Mouse (Mus musculus) CH12.LX (cell line): ENCODE data around the gene Fam89a. TPM values are rescaled to one million over a fixed set of nuclear protein-coding genes. Genes with fewer than 3 reads are reported as not detected.

Experiments
- DNase-seq: peaks from one replicate; pipeline ENCODE4 v3.0.0-alpha.2; 2013; ENCODE audit errors: extremely low read depth
- H3K27ac ChIP-seq: 2 replicates; pipeline ENCODE4 v1.5.1; 2012; ENCODE audit warnings: low read depth, mild to moderate bottlenecking, control low read depth, moderate library complexity; ENCODE audit not compliant: insufficient read depth
- H3K27me3 ChIP-seq: replicated peaks from 2 replicates; pipeline ENCODE3; 2012; ENCODE audit warnings: inconsistent platforms
- H3K36me3 ChIP-seq, 2 experiments: replicated peaks in 1 of 2; 2 replicates each; pipeline versions ENCODE3 to v1.6.1; 2012; ENCODE audit warnings: inconsistent platforms in 1 of 2, low read length in 1 of 2, mild to moderate bottlenecking in 1 of 2, mixed read lengths in 1 of 2, moderate library complexity in 1 of 2; ENCODE audit not compliant: control insufficient read depth in 1 of 2, insufficient read depth in 1 of 2
- H3K4me1 ChIP-seq, 2 experiments: 2 replicates each; pipeline ENCODE4 v1.6.1; 2012; ENCODE audit warnings: inconsistent platforms in 1 of 2, moderate library complexity in 1 of 2; ENCODE audit not compliant: insufficient read depth in 2 of 2, control insufficient read depth in 1 of 2
- H3K4me2 ChIP-seq: 2 replicates; pipeline ENCODE4 v1.6.1; 2012; ENCODE audit warnings: low read depth, mild to moderate bottlenecking, control low read depth; ENCODE audit not compliant: poor library complexity, insufficient read depth, severe bottlenecking
- H3K4me3 ChIP-seq, 3 experiments: fragments of 150-350 bp in 1 of 3; sonication (generic) in 1 of 3; replicated peaks in 1 of 3; 2 replicates each; pipeline versions ENCODE3 to v1.5.1; 2011 to 2012; ENCODE audit warnings: low read depth in 2 of 3, low read length in 2 of 3, mild to moderate bottlenecking in 2 of 3, moderate library complexity in 2 of 3, control low read depth in 1 of 3, improper control_type of control experiment in 1 of 3, inconsistent platforms in 1 of 3, mixed read lengths in 1 of 3; ENCODE audit not compliant: poor library complexity in 1 of 3
- H3K79me2 ChIP-seq: replicated peaks from 2 replicates; pipeline ENCODE4 v1.6.1; 2012; ENCODE audit warnings: mild to moderate bottlenecking, moderate library complexity; ENCODE audit not compliant: control insufficient read depth, poor library complexity, insufficient read depth, severe bottlenecking; ENCODE audit errors: extremely low read depth
- H3K9ac ChIP-seq: 2 replicates; pipeline ENCODE4 v1.6.1; 2012; ENCODE audit warnings: low read depth, mild to moderate bottlenecking, control low read depth, moderate library complexity; ENCODE audit not compliant: insufficient read depth
- H3K9me3 ChIP-seq: replicated peaks from 2 replicates; pipeline ENCODE3; 2012; ENCODE audit warnings: low read length, inconsistent platforms, mixed read lengths
- BHLHE40 ChIP-seq: IDR thresholded peaks from 2 replicates; pipeline ENCODE4 v1.6.1; 2011; ENCODE audit warnings: mild to moderate bottlenecking, low read depth, low read length, improper control_type of control experiment
- CHD1 ChIP-seq: IDR thresholded peaks from 2 replicates; pipeline ENCODE4 v1.6.1; 2012; ENCODE audit warnings: low read depth, low read length, improper control_type of control experiment, inconsistent platforms
- CHD2 ChIP-seq: IDR thresholded peaks from 2 replicates; pipeline ENCODE4 v1.6.1; 2011; ENCODE audit warnings: low read length, improper control_type of control experiment
- ELF1 ChIP-seq: IDR thresholded peaks from 2 replicates; pipeline ENCODE4 v1.6.1; 2014; ENCODE audit warnings: low read depth, mild to moderate bottlenecking, inconsistent platforms, low read length, improper control_type of control experiment
- EP300 ChIP-seq: IDR thresholded peaks from 2 replicates; pipeline ENCODE4 v1.6.1; 2011; ENCODE audit warnings: low read length, improper control_type of control experiment
- ETS1 ChIP-seq: conservative IDR thresholded peaks from 2 replicates; pipeline ENCODE4 v1.6.1; 2012; ENCODE audit warnings: low read depth, mild to moderate bottlenecking, inconsistent platforms, low read length, improper control_type of control experiment, moderate library complexity
- GABPA ChIP-seq: IDR thresholded peaks from 2 replicates; pipeline ENCODE4 v1.6.1; 2012; ENCODE audit warnings: low read depth, low read length, improper control_type of control experiment, inconsistent platforms; ENCODE audit not compliant: insufficient replicate concordance
- IRF4 ChIP-seq: IDR thresholded peaks from 2 replicates; pipeline ENCODE4 v1.6.1; 2014; ENCODE audit warnings: low read depth, mild to moderate bottlenecking, inconsistent platforms, low read length, improper control_type of control experiment
- JUN ChIP-seq: IDR thresholded peaks from 2 replicates; pipeline ENCODE4 v1.6.1; 2011; ENCODE audit warnings: low read depth, mild to moderate bottlenecking, low read length, improper control_type of control experiment, moderate library complexity; ENCODE audit not compliant: insufficient read depth
- KAT2A ChIP-seq: IDR thresholded peaks from 2 replicates; pipeline ENCODE4 v1.6.1; 2012; ENCODE audit warnings: low read length, improper control_type of control experiment, inconsistent platforms; ENCODE audit not compliant: insufficient replicate concordance
- MAZ ChIP-seq: IDR thresholded peaks from 2 replicates; pipeline ENCODE4 v1.6.1; 2012; ENCODE audit warnings: low read depth, mild to moderate bottlenecking, inconsistent platforms, low read length, improper control_type of control experiment, moderate library complexity
- MXI1 ChIP-seq: IDR thresholded peaks from 2 replicates; pipeline ENCODE4 v1.6.1; 2011; ENCODE audit warnings: mild to moderate bottlenecking, low read depth, low read length, improper control_type of control experiment
- MYC ChIP-seq: IDR thresholded peaks from 2 replicates; pipeline ENCODE4 v1.6.1; 2011; ENCODE audit warnings: low read depth, mild to moderate bottlenecking, improper control_type of control experiment, low read length
- NRF1 ChIP-seq: IDR thresholded peaks from 2 replicates; pipeline ENCODE4 v1.6.1; 2014; ENCODE audit warnings: low read depth, mild to moderate bottlenecking, inconsistent platforms, low read length, improper control_type of control experiment, moderate library complexity
- PAX5 ChIP-seq: IDR thresholded peaks from 2 replicates; pipeline ENCODE4 v1.6.1; 2012; ENCODE audit warnings: low read length, inconsistent platforms, mixed read lengths
- POLR2A ChIP-seq: IDR thresholded peaks from 2 replicates; pipeline ENCODE4 v1.6.1; 2011; ENCODE audit warnings: low read depth, mild to moderate bottlenecking, improper control_type of control experiment, low read length
- RCOR1 ChIP-seq: conservative IDR thresholded peaks from 2 replicates; pipeline ENCODE4 v1.6.1; 2012; ENCODE audit warnings: low read depth, mild to moderate bottlenecking, inconsistent platforms, low read length, improper control_type of control experiment
- SIN3A ChIP-seq: IDR thresholded peaks from 2 replicates; pipeline ENCODE4 v1.6.1; 2012; ENCODE audit warnings: low read length, improper control_type of control experiment, inconsistent platforms
- SMC3 ChIP-seq: IDR thresholded peaks from 2 replicates; pipeline ENCODE4 v1.6.1; 2011; ENCODE audit warnings: low read depth, low read length, improper control_type of control experiment
- TBP ChIP-seq: conservative IDR thresholded peaks from 2 replicates; pipeline ENCODE4 v1.6.1; 2011; ENCODE audit warnings: low read depth, low read length, improper control_type of control experiment
- TCF12 ChIP-seq: IDR thresholded peaks from 2 replicates; pipeline ENCODE4 v1.6.1; 2014; ENCODE audit warnings: low read depth, mild to moderate bottlenecking, inconsistent platforms, low read length, improper control_type of control experiment
- UBTF ChIP-seq: IDR thresholded peaks from 2 replicates; pipeline ENCODE4 v1.6.1; 2012; ENCODE audit warnings: low read depth, mild to moderate bottlenecking, inconsistent platforms, low read length, improper control_type of control experiment, moderate library complexity
- USF1 ChIP-seq: IDR thresholded peaks from 2 replicates; pipeline ENCODE4 v1.6.1; 2014; ENCODE audit warnings: low read depth, mild to moderate bottlenecking, inconsistent platforms, low read length, improper control_type of control experiment
- USF2 ChIP-seq: conservative IDR thresholded peaks from 2 replicates; pipeline ENCODE4 v1.6.1; 2011; ENCODE audit warnings: low read depth, low read length, improper control_type of control experiment
- ZKSCAN1 ChIP-seq: IDR thresholded peaks from 2 replicates; pipeline ENCODE4 v1.6.1; 2012; ENCODE audit warnings: low read depth, inconsistent platforms, low read length, improper control_type of control experiment, borderline replicate concordance
- ZNF384 ChIP-seq: IDR thresholded peaks from 2 replicates; pipeline ENCODE4 v1.6.1; 2012; ENCODE audit warnings: low read depth, low read length, improper control_type of control experiment, inconsistent platforms
- dilution Hi-C: fragments of 300-500 bp; cut with MboI; formaldehyde crosslinking; loops from 2 replicates; pipeline ENCODE4 v1.14.3; 2020; ENCODE audit warnings: low sequenced_read_pairs; ENCODE audit not compliant: extremely low pct_unique_long_range_greater_than_20kb, extremely low pct_ligation_motif_present
- in situ Hi-C: fragments of 300-500 bp; cut with MboI; formaldehyde crosslinking; loops from 3 replicates; pipeline ENCODE4 v1.14.3; 2019; ENCODE audit warnings: low sequenced_read_pairs, low pct_ligation_motif_present, low pct_unique_long_range_greater_than_20kb, mixed read lengths
- polyA plus RNA-seq: library from polyadenylated mRNA; unstranded; fragments of >175 nt; gene quantifications from 2 replicates; pipeline ENCODE4 v1.2.1, GENCODE M21; 2012; ENCODE audit warnings: low read depth; ENCODE audit not compliant: insufficient read length
- total RNA-seq, 2 experiments: library from RNA; depleted of rRNA; stranded (reverse); fragments of 300-350 nt in 1 of 2; fragments of >200 nt in 1 of 2; gene quantifications; 2 replicates each; pipeline ENCODE4 v1.2.3; 2012 to 2014

Gene Fam89a
- total and polyA plus RNA-seq, 3 experiments = 2.5 to 4.8 (median 3.7) TPM

GRCm38 (mm10) chr8:124735371-124735911 is 16.2 kb downstream of the Fam89a start:
- H3K9me3 ChIP-seq = peaks cover 3% of the 10 kb centered on the region
- H3K27me3 ChIP-seq = no peaks in the 10 kb centered on the region
- H3K9ac ChIP-seq = no peak overlapping the region
- H3K27ac ChIP-seq = no peak overlapping the region
- dilution Hi-C loops (no loop called here), in situ Hi-C loops (no loop called here)
- no peak overlapping the region for H3K4me3 ChIP-seq
- DNase-seq = no peak
- peaks cover 58 to 97% of the 10 kb centered on the region in 2 experiments for H3K36me3 ChIP-seq
- H3K4me2 ChIP-seq = no peak overlapping the region
- H3K79me2 ChIP-seq = no peaks in the 10 kb centered on the region
- H3K4me1 ChIP-seq = no peaks in the 10 kb centered on the region
- TF ChIP-seq GABPA = no peak
- no peak for TF ChIP-seq KAT2A
- no peak for TF ChIP-seq UBTF
- no peak for TF ChIP-seq MXI1
- no peak for TF ChIP-seq TBP
- no peak for TF ChIP-seq CHD1
- no peak for TF ChIP-seq EP300
- no peak for TF ChIP-seq BHLHE40
- TF ChIP-seq SIN3A = no peak
- no peak for TF ChIP-seq ETS1
- TF ChIP-seq USF2 = no peak
- no peak for TF ChIP-seq TCF12
- TF ChIP-seq JUN = no peak
- TF ChIP-seq ELF1 = no peak
- no peak for TF ChIP-seq POLR2A
- no peak for TF ChIP-seq USF1
- no peak for TF ChIP-seq MYC
- TF ChIP-seq PAX5 = no peak
- no peak for TF ChIP-seq MAZ
- TF ChIP-seq IRF4 = no peak

- no peak overlapping the region for H3K9ac ChIP-seq
- no peak overlapping the region for H3K4me3 ChIP-seq
- no peak for DNase-seq
- no peaks in the 10 kb centered on the region for H3K4me1 ChIP-seq
- peaks cover 3% of the 10 kb centered on the region for H3K9me3 ChIP-seq
- H3K27ac ChIP-seq = no peak overlapping the region
- dilution Hi-C loops (no loop called here), in situ Hi-C loops (no loop called here)
- H3K4me2 ChIP-seq = no peak overlapping the region
- no peaks in the 10 kb centered on the region for H3K27me3 ChIP-seq
- H3K79me2 ChIP-seq = no peaks in the 10 kb centered on the region
- peaks cover 70 to 96% of the 10 kb centered on the region in 2 experiments for H3K36me3 ChIP-seq
- no peak for TF ChIP-seq TCF12
- no peak for TF ChIP-seq RCOR1
- no peak for TF ChIP-seq MAZ
- no peak for TF ChIP-seq NRF1
- TF ChIP-seq IRF4 = no peak
- no peak for TF ChIP-seq GABPA
- TF ChIP-seq ZNF384 = no peak
- TF ChIP-seq CHD2 = no peak
- no peak for TF ChIP-seq ZKSCAN1
- no peak for TF ChIP-seq SMC3
- TF ChIP-seq MYC = no peak
These were observed 18.8 kb downstream of the Fam89a start for GRCm38 (mm10) chr8:124732828-124733227.
